Mouse (Mus musculus) brain, embryonic 14.5 days (tissue): Measurements from ENCODE around the gene Gm43552. TPM values are rescaled to one million over a fixed set of nuclear protein-coding genes. Genes with fewer than 3 reads are reported as not detected.
A peak's percentile ranks its signal among the peaks of the same experiment; 100 is the strongest.

Experiments used
- DNase-seq: peaks from one replicate; pipeline ENCODE4 v3.0.0-alpha.2; 2011; ENCODE audit warnings: low read depth
- CTCF ChIP-seq: fragments of 200-500 bp; IDR thresholded peaks from 2 replicates; pipeline ENCODE4 v1.5.1; 2012; ENCODE audit warnings: inconsistent platforms, mild to moderate bottlenecking, moderate library complexity, borderline replicate concordance; ENCODE audit not compliant: insufficient read depth, insufficient read length; ENCODE audit errors: extremely low read depth
- POLR2A ChIP-seq: fragments of 200-500 bp; IDR thresholded peaks from 2 replicates; pipeline ENCODE4 v1.6.1; 2012; ENCODE audit warnings: mild to moderate bottlenecking, inconsistent platforms, borderline replicate concordance; ENCODE audit not compliant: poor library complexity, insufficient read depth, insufficient read length, severe bottlenecking; ENCODE audit errors: extremely low read depth
- polyA plus RNA-seq: library from polyadenylated mRNA; depleted of rRNA; stranded (reverse); fragments of >200 nt; gene quantifications from 2 replicates; pipeline ENCODE4 v1.2.3, GENCODE M21; 2012

Gene Gm43552
- polyA plus RNA-seq, 1 experiment = not detected

GRCm38 (mm10) chr5:65524831-65525230, 32.2 kb upstream of the Gm43552 start:
- no peak for TF ChIP-seq POLR2A
- no peak for TF ChIP-seq CTCF
- no peak for DNase-seq

- TF ChIP-seq POLR2A (no peak), CTCF (peak; percentile 22; the same call in 1 of the 2 replicates)
- peak; percentile 44 for DNase-seq
These were observed 29.2 kb upstream of the Gm43552 start for GRCm38 (mm10) chr5:65521803-65522202.

GRCm38 (mm10) chr5:65514635-65515278, 22.1 kb upstream of the Gm43552 start:
- TF ChIP-seq POLR2A = no peak
- no peak for DNase-seq

GRCm38 (mm10) chr5:65513506-65513905, 20.9 kb upstream of the Gm43552 start:
- no peak for DNase-seq

GRCm38 (mm10) chr5:65508395-65508794, 15.8 kb upstream of the Gm43552 start:
- DNase-seq = no peak
- TF ChIP-seq POLR2A (no peak), CTCF (no peak)

More at GRCm38 (mm10) chr5:65513506-65513905, 20.9 kb upstream of the Gm43552 start:
- no peak for TF ChIP-seq CTCF
- no peak for TF ChIP-seq POLR2A

GRCm38 (mm10) chr5:65505786-65506185, 13.2 kb upstream of the Gm43552 start:
- TF ChIP-seq POLR2A (no peak), CTCF (no peak)
- peak; percentile 46 for DNase-seq

- no peak for DNase-seq
- TF ChIP-seq POLR2A = no peak
- no peak for TF ChIP-seq CTCF
These were observed 8.8 kb upstream of the Gm43552 start for GRCm38 (mm10) chr5:65501407-65501806.

GRCm38 (mm10) chr5:65500231-65500630, 7.6 kb upstream of the Gm43552 start:
- DNase-seq = no peak

GRCm38 (mm10) chr5:65491767-65492715, 592 bp downstream of the Gm43552 start:
- DNase-seq = peak; percentile 75
- TF ChIP-seq POLR2A = no peak; the same call in 1 of the 2 replicates
- TF ChIP-seq CTCF = peak; percentile 24; the same call in 1 of the 2 replicates

More at GRCm38 (mm10) chr5:65500231-65500630, 7.6 kb upstream of the Gm43552 start:
- TF ChIP-seq POLR2A (no peak), CTCF (no peak)

- peak; percentile 20 for DNase-seq
These were observed 2.8 kb downstream of the Gm43552 start for GRCm38 (mm10) chr5:65489830-65490229.

GRCm38 (mm10) chr5:65488725-65489124, 3.9 kb downstream of the Gm43552 start:
- TF ChIP-seq POLR2A = no peak
- TF ChIP-seq CTCF = no peak
- DNase-seq = no peak

More at GRCm38 (mm10) chr5:65489830-65490229, 2.8 kb downstream of the Gm43552 start:
- TF ChIP-seq CTCF (no peak), POLR2A (no peak)

GRCm38 (mm10) chr5:65487381-65487780, 5.3 kb downstream of the Gm43552 start:
- TF ChIP-seq CTCF = no peak
- no peak for TF ChIP-seq POLR2A
- no peak for DNase-seq

- TF ChIP-seq POLR2A = no peak
- TF ChIP-seq CTCF = no peak
- no peak for DNase-seq
These were observed 6.1 kb downstream of the Gm43552 start for GRCm38 (mm10) chr5:65486514-65486913.
